Mouse (Mus musculus) hindbrain, embryonic 10.5 days (tissue): ENCODE measurements around the gene Urm1. TPM values are rescaled to one million over a fixed set of nuclear protein-coding genes. Genes with fewer than 3 reads are reported as not detected.

ENCODE experiments used
- DNase-seq: peaks from one replicate; pipeline ENCODE4 v3.0.0-alpha.2; 2017; ENCODE audit warnings: low spot score
- H3K27ac ChIP-seq: fragments of 300-500 bp; sonication (generic); 2 replicates; pipeline ENCODE4 v1.5.1; 2016; ENCODE audit warnings: mild to moderate bottlenecking, moderate library complexity
- H3K27me3 ChIP-seq: fragments of 300-500 bp; sonication (generic); 2 replicates; pipeline ENCODE4 v1.6.1; 2016; ENCODE audit warnings: mild to moderate bottlenecking; ENCODE audit not compliant: poor library complexity, insufficient read depth, severe bottlenecking
- H3K36me3 ChIP-seq: fragments of 300-500 bp; sonication (generic); 2 replicates; pipeline ENCODE4 v1.6.1; 2016; ENCODE audit warnings: mild to moderate bottlenecking, moderate library complexity
- H3K4me1 ChIP-seq: fragments of 300-500 bp; sonication (generic); replicated peaks from 2 replicates; pipeline ENCODE4 v1.6.1; 2016; ENCODE audit warnings: mild to moderate bottlenecking
- H3K4me3 ChIP-seq: fragments of 300-500 bp; sonication (generic); 2 replicates; pipeline ENCODE4 v1.5.1; 2016; ENCODE audit warnings: mild to moderate bottlenecking, moderate library complexity
- H3K9me3 ChIP-seq: fragments of 300-500 bp; sonication (generic); 2 replicates; pipeline ENCODE4 v1.6.1; 2016; ENCODE audit warnings: mild to moderate bottlenecking, moderate library complexity
- WGBS: fragments of 180-500 bp; shearing (Covaris S2); methylation state at CpG from one replicate; pipeline ENCODE4 v1.1.7; 2016; 5-methylcytosine and 5-hydroxymethylcytosine counted together
- polyA plus RNA-seq: library from polyadenylated mRNA; unstranded; fragments of >200 nt; fragmentation: Nextera tagmentation; extraction: Ambion mirVana; gene quantifications from 2 replicates; pipeline ENCODE4 v1.2.1, GENCODE M21; 2016

The Urm1 gene
- polyA plus RNA-seq, 1 experiment from 2014 or later, result 23.8 TPM

- WGBS, result 13% methylated on average over 19 of the region's 19 CpGs
Observed at GRCm38 (mm10) chr2:29856451-29857260, 36.8 kb downstream of the Urm1 start.

GRCm38 (mm10) chr2:29857341-29857740 lies 37.5 kb downstream of the Urm1 start:
- WGBS, result 41% methylated on average over 2 of the region's 2 CpGs
- Histone ChIP-seq H3K4me3 (peak overlapping the region; percentile 33), H3K9me3 (no peaks in the 10 kb centered on the region), H3K4me1 (peaks cover 70% of the 10 kb centered on the region), H3K27me3 (peaks cover 12% of the 10 kb centered on the region; the same call in 1 of the 2 replicates), H3K27ac (peak overlapping the region; percentile 100), H3K36me3 (no peaks in the 10 kb centered on the region)
- no peak for DNase-seq

More at GRCm38 (mm10) chr2:29856451-29857260, 36.8 kb downstream of the Urm1 start:
- peaks cover 77% of the 10 kb centered on the region for H3K4me1 ChIP-seq
- peaks cover 12% of the 10 kb centered on the region; the same call in 1 of the 2 replicates for H3K27me3 ChIP-seq
- DNase-seq, result peak; percentile 91
- peak overlapping the region; percentile 100 for H3K27ac ChIP-seq
- H3K4me3 ChIP-seq, result peak overlapping the region; percentile 33
- no peaks in the 10 kb centered on the region for H3K9me3 ChIP-seq
- no peaks in the 10 kb centered on the region for H3K36me3 ChIP-seq

- H3K9me3 ChIP-seq, result no peaks in the 10 kb centered on the region
- H3K27ac ChIP-seq, result peak overlapping the region; percentile 100
- peak overlapping the region; percentile 11; the same call in 1 of the 2 replicates for H3K4me3 ChIP-seq
- no peak for DNase-seq
- H3K4me1 ChIP-seq, result peaks cover 64% of the 10 kb centered on the region
- H3K36me3 ChIP-seq, result no peaks in the 10 kb centered on the region
- 52% methylated on average over 5 of the region's 5 CpGs for WGBS
- H3K27me3 ChIP-seq, result peaks cover 12% of the 10 kb centered on the region; the same call in 1 of the 2 replicates
Observed at GRCm38 (mm10) chr2:29857967-29858366, 38.1 kb downstream of the Urm1 start.

- Histone ChIP-seq H3K27ac (peak overlapping the region; percentile 100), H3K27me3 (peaks cover 6% of the 10 kb centered on the region; the same call in 1 of the 2 replicates), H3K4me1 (peaks cover 54% of the 10 kb centered on the region), H3K9me3 (no peaks in the 10 kb centered on the region), H3K4me3 (peak overlapping the region; percentile 32), H3K36me3 (no peaks in the 10 kb centered on the region)
- peak; percentile 88 for DNase-seq
- 10% methylated on average over 5 of the region's 5 CpGs for WGBS
Observed at GRCm38 (mm10) chr2:29858748-29859473, 39.0 kb downstream of the Urm1 start.

GRCm38 (mm10) chr2:29865125-29865524 lies 45.2 kb downstream of the Urm1 start:
- Histone ChIP-seq H3K27me3 (peaks cover 3% of the 10 kb centered on the region; the same call in 1 of the 2 replicates), H3K4me1 (peaks cover 30% of the 10 kb centered on the region), H3K36me3 (no peaks in the 10 kb centered on the region), H3K4me3 (no peak overlapping the region), H3K9me3 (no peaks in the 10 kb centered on the region), H3K27ac (no peak overlapping the region)
- 86% methylated on average over 4 of the region's 4 CpGs for WGBS
- no peak for DNase-seq

DNA sequence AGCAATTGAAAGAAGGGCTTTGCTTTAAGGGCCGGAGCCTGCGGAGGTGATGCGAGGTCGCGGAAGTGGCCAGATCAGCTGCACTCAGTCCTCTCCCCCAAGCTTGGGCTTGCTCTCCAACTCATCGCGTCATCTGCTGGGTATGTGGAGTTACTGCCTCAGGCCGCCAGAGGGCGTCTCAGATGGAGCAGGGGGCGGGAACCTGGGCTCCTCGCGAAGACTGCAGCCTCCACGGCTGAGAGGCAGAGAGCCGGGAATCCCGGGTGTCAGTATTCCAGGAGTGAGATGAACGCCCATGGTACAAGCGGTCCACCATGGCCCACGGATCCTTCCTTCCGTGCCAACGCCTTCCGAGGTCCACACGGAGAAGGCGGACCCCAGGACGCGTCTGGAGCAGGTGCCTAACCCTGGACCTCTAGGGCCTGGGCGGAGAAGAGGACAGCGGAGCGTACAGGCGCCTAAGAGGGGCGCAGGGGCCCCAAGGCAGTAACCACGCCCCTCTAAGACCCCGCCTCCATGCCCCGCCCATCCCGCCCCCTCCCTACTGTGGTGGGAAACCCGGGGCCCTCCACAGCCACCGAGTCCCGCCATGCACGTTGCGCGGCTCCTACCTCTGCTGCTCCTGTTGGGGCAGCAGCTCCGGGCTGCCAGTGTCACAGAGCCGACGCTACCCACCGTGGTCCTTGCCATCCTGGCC lies 49.2 kb downstream of the Urm1 start, which contains the start of gene Cercam:
Gene Cercam (plus strand): TSS at position 216 of the 697 bp plus-strand sequence.
- under 1% methylated on average over 44 of the region's 44 CpGs for WGBS
- Histone ChIP-seq H3K4me1 (peaks cover 41% of the 10 kb centered on the region), H3K27ac (peak within 1 kb of the TSS; percentile 92)

DNA sequence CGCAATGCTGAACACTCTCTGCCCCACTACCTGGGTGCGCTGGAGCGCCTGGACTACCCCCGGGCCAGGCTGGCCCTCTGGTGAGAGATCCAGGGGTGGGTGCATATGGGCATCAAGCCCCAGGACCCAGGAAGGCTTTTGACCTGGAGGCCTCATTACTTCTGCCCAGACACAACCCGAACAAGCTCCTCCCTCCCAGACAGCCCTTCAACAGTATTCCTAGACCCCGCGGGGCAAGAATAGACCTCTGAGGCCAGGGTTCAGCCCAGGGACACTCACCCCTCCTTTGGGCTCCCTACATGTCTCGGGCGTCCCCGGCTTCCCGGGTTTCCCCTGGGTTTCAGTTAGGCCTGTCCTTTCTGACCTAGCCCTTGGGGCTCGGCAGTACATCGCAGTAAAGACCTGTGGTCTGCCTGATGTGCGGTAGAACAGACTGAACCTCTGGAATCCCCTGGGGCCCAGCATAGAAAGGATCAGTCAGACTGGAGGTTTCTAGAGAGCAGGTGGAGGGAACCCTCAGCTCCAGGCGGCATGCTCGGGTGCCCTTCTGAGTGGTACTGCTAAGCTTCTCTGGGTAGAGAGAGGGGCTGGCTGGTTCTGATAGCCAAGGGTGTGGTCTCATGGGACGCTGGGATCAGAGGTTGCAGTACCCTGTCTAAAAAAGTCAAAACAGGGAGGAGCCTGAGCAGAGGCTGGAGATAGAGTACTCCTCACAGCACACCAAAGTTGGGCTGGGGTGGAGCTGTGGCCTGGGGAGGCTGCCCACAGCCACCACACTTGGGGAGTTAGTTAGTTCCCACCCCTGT lies 50.0 kb downstream of the Urm1 start:
- WGBS, result 2% methylated on average over 17 of the region's 17 CpGs
- H3K9me3 ChIP-seq, result no peaks in the 10 kb centered on the region
- peak; percentile 51 for DNase-seq
- peak overlapping the region; percentile 92 for H3K27ac ChIP-seq
- peaks cover 3% of the 10 kb centered on the region; the same call in 1 of the 2 replicates for H3K27me3 ChIP-seq
- peak overlapping the region; percentile 76 for H3K4me3 ChIP-seq
- peaks cover 40% of the 10 kb centered on the region for H3K36me3 ChIP-seq
- peaks cover 38% of the 10 kb centered on the region for H3K4me1 ChIP-seq

More for the DNA sequence above, 49.2 kb downstream of the Urm1 start, which contains the start of gene Cercam:
- no peaks in the 10 kb centered on the region for H3K9me3 ChIP-seq
- H3K4me3 ChIP-seq, result peak within 1 kb of the TSS; percentile 76
- peak; percentile 93 for DNase-seq
- peaks cover 33% of the 10 kb centered on the region for H3K36me3 ChIP-seq
- H3K27me3 ChIP-seq, result peaks cover 3% of the 10 kb centered on the region; the same call in 1 of the 2 replicates

- no peaks in the 10 kb centered on the region for H3K9me3 ChIP-seq
- 92% methylated on average over 10 of the region's 10 CpGs for WGBS
- H3K4me1 ChIP-seq, result peaks cover 34% of the 10 kb centered on the region
- DNase-seq, result no peak
- H3K27me3 ChIP-seq, result no peaks in the 10 kb centered on the region; the same call in 1 of the 2 replicates
- no peak overlapping the region for H3K27ac ChIP-seq
- H3K4me3 ChIP-seq, result no peak overlapping the region
- peaks cover 67% of the 10 kb centered on the region for H3K36me3 ChIP-seq
Observed at GRCm38 (mm10) chr2:29872581-29873295, 52.9 kb downstream of the Urm1 start.

DNA sequence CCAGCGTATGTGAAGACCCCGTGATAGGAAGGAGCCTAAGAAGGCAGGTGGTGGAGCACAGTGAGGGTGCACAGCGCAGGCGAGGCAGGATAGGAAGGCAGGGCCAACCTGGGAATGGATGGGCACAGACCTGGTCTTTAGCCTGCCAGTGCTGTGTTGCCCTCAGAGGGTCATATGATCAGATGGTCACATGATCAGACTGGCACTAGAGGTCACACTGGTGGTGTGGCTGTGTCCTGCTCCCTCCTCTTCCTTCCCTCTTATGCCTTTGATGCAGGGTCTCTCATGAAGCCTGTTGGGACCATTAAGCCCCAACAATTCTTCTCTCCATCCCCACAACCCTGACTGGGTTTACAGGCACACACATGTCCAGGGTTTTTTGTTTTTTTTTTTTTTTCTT lies 53.9 kb downstream of the Urm1 start:
- WGBS, result 94% methylated on average over 4 of the region's 4 CpGs
- H3K27ac ChIP-seq, result no peak overlapping the region
- no peaks in the 10 kb centered on the region for H3K9me3 ChIP-seq
- DNase-seq, result no peak
- peaks cover 32% of the 10 kb centered on the region for H3K4me1 ChIP-seq
- no peaks in the 10 kb centered on the region; the same call in 1 of the 2 replicates for H3K27me3 ChIP-seq
- H3K36me3 ChIP-seq, result peaks cover 76% of the 10 kb centered on the region
- no peak overlapping the region for H3K4me3 ChIP-seq

DNA sequence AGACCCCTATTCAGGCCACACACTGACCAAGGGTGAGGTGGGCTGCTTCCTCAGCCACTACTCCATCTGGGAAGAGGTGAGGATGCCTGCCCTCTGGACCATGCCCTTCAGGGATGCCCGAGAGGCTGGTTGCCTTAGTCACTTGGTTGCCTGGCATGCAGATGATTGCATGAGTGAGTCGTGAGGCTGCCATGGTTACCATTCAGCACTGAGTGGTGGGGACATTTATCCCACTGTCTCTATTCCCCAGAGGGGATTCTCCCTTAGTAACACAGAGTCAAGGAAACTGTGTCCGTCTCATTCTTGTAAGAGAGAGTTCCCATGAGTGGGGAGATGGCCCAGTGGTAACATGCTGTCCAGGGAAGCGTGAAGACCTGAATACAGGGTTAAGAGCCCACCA lies 58.2 kb downstream of the Urm1 start:
- no peak overlapping the region for H3K27ac ChIP-seq
- peak; percentile 14 for DNase-seq
- no peaks in the 10 kb centered on the region for H3K27me3 ChIP-seq
- WGBS, result 65% methylated on average over 4 of the region's 4 CpGs
- H3K4me1 ChIP-seq, result peaks cover 7% of the 10 kb centered on the region
- H3K4me3 ChIP-seq, result no peak overlapping the region
- peaks cover 86% of the 10 kb centered on the region for H3K36me3 ChIP-seq
- peaks cover 3% of the 10 kb centered on the region; the same call in 1 of the 2 replicates for H3K9me3 ChIP-seq

- 74% methylated on average over 8 of the region's 8 CpGs for WGBS
Observed at GRCm38 (mm10) chr2:29879191-29879590, 59.3 kb downstream of the Urm1 start.

More at GRCm38 (mm10) chr2:29879191-29879590, 59.3 kb downstream of the Urm1 start:
- Histone ChIP-seq H3K4me1 (peaks cover 7% of the 10 kb centered on the region), H3K4me3 (no peak overlapping the region), H3K36me3 (peaks cover 75% of the 10 kb centered on the region), H3K9me3 (peaks cover 3% of the 10 kb centered on the region; the same call in 1 of the 2 replicates), H3K27me3 (no peaks in the 10 kb centered on the region), H3K27ac (no peak overlapping the region)
- no peak for DNase-seq
